Mouse (Mus musculus) brown adipose tissue, adult 24 weeks (tissue): ENCODE results near the gene Tgoln1. TPM values are rescaled to one million over a fixed set of nuclear protein-coding genes. Genes with fewer than 3 reads are reported as not detected.

Experiments
- H3K27ac ChIP-seq: fragments of 200-500 bp; replicated peaks from 2 replicates; pipeline ENCODE4 v1.5.1; 2012; ENCODE audit warnings: low read depth, mild to moderate bottlenecking, low read length
- H3K4me1 ChIP-seq: fragments of 200-500 bp; 2 replicates; pipeline ENCODE4 v1.6.1; 2012; ENCODE audit warnings: low read length, mixed read lengths; ENCODE audit not compliant: control insufficient read depth, insufficient read depth, insufficient read length
- H3K4me3 ChIP-seq: fragments of 200-500 bp; 2 replicates; pipeline ENCODE4 v1.5.1; 2012; ENCODE audit warnings: low read depth, mild to moderate bottlenecking, low read length, moderate library complexity; ENCODE audit not compliant: insufficient read depth
- polyA plus RNA-seq: library from polyadenylated mRNA; stranded (reverse); fragments of >200 nt; gene quantifications from 2 replicates; pipeline ENCODE4 v1.2.4, GENCODE M21; 2012; ENCODE audit not compliant: missing spikeins, insufficient read depth, insufficient read length

Tgoln1 gene
- polyA plus RNA-seq, 1 experiment, result 176 TPM

DNA sequence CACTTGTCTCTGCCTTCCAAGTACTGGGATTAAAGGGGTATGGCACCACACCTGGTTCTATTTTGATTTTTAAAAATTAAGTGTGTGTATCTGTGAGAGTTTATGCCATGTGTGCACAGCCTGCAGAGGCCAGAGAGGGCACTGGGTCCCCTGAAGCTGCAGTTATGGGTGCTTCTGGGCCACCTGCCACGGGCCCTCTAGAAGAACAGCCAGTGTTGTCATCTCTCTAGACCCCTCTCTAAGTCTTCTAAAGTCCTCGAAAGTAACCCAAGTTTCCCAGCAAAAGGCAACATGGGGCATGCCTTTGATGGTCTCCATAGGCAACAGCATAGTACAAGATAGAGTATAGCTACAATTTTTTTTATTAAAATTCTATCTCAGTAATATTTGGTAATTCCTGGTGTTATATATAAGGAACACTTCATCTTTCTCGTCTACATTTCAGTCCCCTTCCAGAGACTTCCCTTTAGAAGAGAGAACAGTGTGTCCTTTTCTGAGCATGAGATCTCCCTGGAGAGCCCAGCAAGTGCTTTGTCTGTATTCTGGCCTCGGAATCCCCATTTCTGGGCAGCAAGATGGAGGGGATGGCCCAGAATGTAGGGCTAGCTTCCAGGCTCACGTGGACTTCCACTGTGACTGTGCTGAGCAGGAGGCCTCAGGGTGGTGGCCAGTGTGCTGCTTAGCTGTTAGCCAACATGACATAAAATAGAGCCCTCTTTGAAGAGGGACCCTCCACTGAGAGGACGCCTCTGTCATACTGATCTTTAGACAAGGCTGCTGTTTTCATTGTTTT is 23.6 kb downstream of the Tgoln1 start:
- Histone ChIP-seq H3K27ac (peak overlapping the region; percentile 67), H3K4me1 (peaks cover 2% of the 10 kb centered on the region; the same call in 1 of the 2 replicates), H3K4me3 (no peak overlapping the region)

DNA sequence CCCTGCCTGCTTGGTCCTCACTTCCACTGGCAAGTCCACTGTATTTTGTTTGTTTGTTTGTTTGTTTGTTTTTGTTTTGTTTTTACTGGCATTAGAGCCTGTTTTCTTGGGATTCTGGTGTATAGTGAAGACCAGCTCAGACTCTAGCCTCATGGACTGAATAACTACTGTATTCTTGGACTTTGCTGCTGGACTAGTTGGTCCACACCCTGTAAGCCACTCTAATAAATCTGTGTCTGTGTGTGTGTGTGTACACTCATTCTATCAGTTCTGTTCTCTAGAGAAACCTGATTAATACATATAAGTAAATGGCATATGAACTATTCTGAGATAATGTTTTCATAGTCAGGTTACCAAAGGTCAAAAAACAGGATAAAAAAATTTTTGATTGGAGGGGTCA is 26.7 kb downstream of the Tgoln1 start:
- Histone ChIP-seq H3K27ac (no peak overlapping the region), H3K4me1 (peaks cover 2% of the 10 kb centered on the region; the same call in 1 of the 2 replicates), H3K4me3 (no peak overlapping the region)

DNA sequence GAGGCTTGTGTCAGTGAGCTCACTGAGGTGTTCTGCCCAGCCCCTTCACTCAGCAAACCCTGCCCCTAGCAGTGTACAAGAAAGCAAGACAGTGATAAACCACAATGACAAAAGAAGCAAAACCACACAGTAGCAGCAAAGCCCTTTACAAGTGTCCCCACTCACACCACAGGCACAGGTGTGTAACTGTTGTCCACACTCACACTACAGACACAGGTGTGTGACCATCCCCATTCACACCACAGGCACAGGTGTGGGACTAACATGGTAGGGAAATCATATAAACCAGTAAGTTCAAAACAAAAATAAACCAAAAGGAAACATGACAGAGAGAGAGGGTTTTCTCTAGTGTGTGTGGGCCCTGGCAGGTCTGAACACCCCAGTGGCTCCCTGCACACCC is 28.5 kb downstream of the Tgoln1 start:
- no peak overlapping the region for H3K27ac ChIP-seq
- no peak overlapping the region for H3K4me3 ChIP-seq
- H3K4me1 ChIP-seq, result peaks cover 10% of the 10 kb centered on the region; the same call in 1 of the 2 replicates

DNA sequence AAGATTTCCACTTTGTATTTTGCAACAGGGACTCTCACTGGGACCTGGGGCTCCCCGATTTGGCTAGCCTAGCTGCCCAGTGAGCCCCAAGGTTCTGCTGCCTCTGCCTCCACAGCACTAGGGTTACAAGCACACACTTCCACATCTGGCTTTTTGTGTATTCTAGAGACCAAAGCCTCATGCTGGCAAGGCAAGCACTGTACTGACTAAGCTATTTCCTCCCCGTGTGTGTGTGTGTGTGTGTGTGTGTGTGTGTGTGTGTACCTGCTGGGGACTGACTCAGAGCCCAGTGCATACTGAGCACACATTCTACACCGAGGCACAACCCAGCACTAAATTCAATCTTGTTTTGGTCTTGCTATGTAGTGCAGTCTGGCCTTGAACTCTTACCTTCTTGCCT is 30.1 kb downstream of the Tgoln1 start:
- Histone ChIP-seq H3K27ac (peak overlapping the region; percentile 9), H3K4me1 (peaks cover 16% of the 10 kb centered on the region), H3K4me3 (no peak overlapping the region)

DNA sequence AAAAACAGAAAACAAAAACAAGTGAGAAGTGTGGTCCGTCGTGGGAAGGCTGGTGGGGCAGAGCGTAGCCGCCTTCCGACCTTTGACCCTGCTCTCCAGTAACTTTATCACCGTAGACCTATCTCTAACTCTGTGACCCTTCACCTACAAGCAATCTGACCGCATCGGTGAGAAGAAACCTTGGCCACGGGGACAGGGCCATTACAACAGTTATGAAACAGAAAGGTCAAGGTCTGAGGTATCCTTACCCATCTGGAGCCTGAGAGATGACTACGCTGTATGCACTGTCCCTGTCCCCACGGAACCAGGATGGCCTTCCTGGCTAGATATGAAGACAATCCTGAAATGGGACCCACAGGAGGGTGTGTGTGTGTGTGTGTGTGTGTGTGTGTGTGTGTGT is 32.6 kb downstream of the Tgoln1 start:
- H3K4me3 ChIP-seq, result no peak overlapping the region
- H3K4me1 ChIP-seq, result peaks cover 19% of the 10 kb centered on the region
- peak overlapping the region; percentile 96 for H3K27ac ChIP-seq

DNA sequence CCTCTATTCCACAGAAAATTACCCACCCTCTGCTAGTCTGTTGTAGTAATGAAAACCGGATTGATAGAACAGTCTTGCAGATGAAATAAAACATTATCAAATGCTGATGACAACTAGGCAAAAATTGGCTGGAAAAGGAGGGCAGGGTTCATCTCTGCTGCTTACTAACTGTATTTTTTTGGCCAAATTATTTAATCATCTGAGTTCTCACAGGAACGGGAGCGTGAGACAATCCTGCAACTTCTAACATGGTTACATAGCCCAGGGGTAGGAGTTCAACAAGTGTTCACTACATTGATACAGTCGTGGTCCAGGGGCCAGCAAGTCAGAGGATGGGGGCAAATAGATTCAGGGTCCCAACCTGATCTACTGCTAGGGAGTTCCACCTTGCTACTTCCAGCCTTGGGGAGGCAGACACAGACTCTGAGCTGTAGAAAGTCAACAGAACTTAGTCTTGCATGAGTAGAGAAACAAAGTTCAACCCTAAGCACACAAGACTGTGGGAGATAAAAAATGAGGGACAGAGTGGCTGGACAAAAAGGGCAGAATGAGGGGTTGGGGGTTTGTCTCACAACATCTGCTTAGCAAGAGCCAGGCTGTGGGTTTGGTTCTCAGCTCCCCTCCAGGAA is 33.5 kb downstream of the Tgoln1 start:
- no peak overlapping the region for H3K4me3 ChIP-seq
- peak overlapping the region; percentile 96 for H3K27ac ChIP-seq
- peaks cover 19% of the 10 kb centered on the region for H3K4me1 ChIP-seq

DNA sequence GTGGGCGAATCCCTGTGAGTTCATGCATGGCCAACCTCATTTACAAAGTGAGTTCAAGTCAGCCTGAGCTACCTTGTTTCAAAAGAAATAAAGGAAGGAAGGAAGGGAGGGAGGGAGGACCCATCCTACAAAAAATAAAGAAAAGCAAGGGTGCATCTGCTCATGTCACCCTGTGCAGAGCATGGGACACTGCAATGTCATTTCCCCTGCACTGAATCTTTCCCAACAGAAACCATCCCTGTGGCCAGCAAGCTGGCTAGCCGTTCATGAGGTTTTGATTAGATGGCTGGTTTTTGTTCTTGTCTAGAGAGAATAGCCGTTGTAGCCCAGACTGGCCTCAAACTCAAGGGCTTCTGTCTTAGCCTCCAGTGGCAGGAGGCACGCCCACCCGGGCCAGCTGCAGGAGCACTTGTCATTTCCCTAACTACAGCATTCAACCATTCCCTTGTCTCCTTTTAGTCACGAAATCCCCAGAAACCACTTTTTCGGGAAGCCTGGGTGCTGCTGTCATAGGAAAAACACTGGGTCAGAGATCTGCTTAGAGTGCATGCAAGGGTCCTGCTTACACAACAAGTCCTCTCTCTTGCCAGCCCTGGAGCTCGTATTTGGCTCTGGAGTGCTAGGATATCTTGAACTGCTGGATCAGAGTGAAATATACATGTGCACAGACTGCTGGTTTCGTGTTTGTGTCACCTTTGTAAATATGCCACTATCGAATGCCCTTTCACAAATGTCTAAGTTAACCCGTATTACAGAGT is 35.0 kb downstream of the Tgoln1 start:
- Histone ChIP-seq H3K27ac (peak overlapping the region; percentile 95), H3K4me3 (no peak overlapping the region), H3K4me1 (peaks cover 19% of the 10 kb centered on the region)

DNA sequence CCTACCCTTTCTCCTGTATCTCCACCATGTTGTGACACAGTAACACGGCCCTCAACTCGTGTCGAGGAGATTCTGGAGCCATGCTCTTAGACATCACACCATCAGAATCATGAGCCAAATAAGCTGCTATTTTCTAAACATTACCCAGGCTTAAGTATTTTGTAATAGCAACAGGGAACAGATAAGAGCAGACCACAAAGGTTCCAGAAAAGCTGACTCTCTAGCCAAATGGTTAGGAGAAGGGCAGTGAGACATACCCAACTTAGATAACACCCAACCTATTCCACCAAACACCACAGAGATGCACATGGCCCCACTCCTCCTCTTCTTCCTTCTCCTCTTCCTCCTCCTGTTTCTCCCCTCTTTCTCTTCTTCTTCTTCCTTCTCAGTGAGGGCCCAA is 40.8 kb downstream of the Tgoln1 start:
- Histone ChIP-seq H3K4me1 (no peaks in the 10 kb centered on the region), H3K27ac (no peak overlapping the region; the same call in 1 of the 2 replicates), H3K4me3 (no peak overlapping the region)

DNA sequence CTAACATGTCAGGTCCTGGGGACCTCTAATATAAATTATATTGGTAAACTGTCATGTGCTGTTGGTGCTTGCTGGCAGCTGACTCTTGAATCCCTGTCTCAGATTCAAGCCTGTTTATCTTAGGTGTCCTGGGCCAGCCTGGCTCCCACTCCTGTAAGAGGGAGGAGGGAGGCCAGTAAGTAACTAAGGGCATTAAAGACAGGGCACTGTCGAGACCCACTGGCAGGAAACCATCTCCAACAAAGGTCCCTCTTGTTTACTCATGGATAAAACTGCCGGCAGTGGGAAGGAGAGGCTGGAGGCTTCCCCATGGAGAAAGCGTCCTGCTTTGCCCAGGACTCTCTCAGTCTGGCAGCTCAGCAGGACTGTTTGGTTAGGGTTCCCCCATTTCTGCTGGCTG is 45.0 kb downstream of the Tgoln1 start:
- Histone ChIP-seq H3K27ac (0 out of 2 replicates have a peak overlapping the region, but pooled peaks have one; percentile 23), H3K4me3 (no peak overlapping the region), H3K4me1 (no peaks in the 10 kb centered on the region)

DNA sequence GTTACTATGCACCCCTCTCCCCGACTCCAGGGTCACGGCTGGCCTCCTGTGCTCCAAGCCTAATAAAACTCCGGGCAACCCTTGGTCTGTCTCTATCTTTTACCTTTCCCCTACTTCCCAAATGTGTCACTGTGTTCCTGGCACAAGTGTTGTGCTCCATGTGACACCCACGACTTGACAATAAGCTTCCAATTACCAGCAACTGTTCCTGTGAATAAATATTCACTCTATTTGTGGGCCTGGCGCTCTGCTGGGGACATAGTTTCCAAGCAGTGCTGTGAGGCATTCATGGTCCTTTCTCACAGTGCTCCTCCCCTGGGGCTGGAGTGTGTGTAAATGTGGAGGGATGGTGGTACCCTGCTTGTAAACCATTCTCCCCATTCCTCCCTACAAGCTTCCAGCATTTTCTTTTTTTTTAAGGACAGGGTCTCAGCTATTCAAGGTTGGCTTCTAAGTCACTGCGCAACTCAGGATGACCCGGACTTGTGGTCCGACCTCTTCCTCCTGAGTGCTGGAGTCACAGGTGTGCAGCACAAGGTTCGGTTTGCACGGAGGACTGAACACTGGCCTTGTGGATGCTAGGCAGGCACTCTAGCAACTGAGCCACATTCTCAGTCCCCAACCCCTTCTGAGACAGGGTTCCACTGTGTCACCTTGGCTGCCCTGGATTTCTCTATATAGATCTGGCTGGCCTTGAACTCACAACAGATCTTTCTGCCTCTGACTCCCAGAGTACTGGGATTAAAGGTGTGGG is 46.0 kb downstream of the Tgoln1 start:
- Histone ChIP-seq H3K27ac (peak overlapping the region; percentile 44), H3K4me1 (no peaks in the 10 kb centered on the region), H3K4me3 (no peak overlapping the region)

DNA sequence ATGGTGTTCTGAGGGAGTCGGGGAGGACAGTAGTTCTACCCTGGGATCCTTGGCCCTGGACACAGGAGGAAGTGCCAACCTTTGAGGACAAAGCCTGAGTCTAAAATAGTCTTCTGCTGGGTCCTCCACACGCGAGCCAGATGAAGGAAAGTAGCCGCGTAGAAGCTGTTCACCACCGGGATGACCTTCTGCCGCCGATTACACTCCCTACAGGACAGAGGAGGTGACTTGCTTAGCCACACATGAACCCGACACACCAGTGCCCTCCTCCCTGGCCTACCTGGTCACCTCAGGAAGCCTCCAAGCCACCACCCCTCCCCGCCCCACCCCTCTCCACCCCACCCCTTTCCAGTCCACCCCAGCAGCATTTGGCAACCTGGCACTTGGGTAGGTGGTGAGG is 48.1 kb downstream of the Tgoln1 start:
- Histone ChIP-seq H3K4me1 (no peaks in the 10 kb centered on the region), H3K27ac (no peak overlapping the region), H3K4me3 (no peak overlapping the region)

DNA sequence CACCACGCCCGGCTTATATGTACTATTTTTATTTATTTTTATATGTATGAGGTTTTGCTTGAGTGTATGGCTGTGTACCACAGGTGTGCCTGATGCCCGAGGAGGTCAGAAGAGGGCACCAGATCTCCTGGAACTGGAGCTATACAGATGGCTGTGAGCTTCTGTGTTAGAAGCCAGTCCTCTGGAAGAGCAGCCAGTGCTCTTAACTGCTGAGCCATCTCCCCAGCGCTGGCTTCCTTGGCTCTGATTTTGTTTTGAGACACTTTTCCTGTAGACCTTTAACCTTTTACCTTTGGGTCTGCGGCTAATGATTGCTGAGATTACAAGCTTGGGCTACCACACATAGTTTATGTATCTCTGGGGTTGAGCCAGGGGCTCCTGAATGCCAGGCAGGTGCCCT is 49.3 kb downstream of the Tgoln1 start:
- Histone ChIP-seq H3K4me1 (no peaks in the 10 kb centered on the region), H3K27ac (no peak overlapping the region), H3K4me3 (no peak overlapping the region)

DNA sequence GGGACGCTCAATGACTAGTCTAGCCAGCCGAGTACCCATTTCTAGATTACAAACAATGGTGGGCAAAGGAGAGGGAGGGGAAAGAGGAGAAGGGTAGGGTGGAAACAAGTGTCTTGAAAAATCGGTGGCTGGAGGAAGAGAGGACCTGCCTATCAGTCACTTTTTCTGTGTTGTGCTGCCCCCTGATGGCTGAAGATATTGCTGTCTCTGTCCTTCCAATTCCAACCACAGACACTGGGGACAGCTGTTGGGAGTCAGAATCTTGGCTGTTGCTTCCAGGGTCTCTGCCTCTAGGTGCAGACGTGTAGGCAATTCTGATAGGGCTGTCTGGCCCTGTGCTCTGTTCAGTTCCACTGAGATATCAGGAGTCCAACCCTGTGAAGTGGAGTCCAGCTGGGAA is 50.8 kb downstream of the Tgoln1 start:
- no peaks in the 10 kb centered on the region for H3K4me1 ChIP-seq
- H3K4me3 ChIP-seq, result no peak overlapping the region
- no peak overlapping the region for H3K27ac ChIP-seq

DNA sequence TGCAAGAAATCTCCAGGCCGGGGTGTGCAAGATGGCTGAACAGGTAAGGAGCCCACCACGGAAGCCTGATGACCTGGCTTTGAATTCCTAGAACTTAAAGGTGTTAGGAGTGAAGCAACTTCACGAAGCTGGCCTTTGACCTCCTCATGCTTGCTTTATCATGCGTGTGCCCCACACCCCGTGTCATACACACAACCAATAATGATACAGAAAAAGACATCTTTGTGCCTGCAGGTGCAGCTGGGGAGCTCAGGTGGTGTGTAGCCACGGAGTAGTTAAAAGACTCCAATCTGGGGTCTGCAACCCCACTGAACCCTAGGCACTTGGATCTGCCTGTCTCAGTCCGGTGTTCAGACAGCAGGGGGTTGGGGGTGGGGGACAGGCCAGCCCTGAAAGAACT is 51.3 kb downstream of the Tgoln1 start:
- H3K27ac ChIP-seq, result no peak overlapping the region
- H3K4me1 ChIP-seq, result no peaks in the 10 kb centered on the region
- no peak overlapping the region for H3K4me3 ChIP-seq

DNA sequence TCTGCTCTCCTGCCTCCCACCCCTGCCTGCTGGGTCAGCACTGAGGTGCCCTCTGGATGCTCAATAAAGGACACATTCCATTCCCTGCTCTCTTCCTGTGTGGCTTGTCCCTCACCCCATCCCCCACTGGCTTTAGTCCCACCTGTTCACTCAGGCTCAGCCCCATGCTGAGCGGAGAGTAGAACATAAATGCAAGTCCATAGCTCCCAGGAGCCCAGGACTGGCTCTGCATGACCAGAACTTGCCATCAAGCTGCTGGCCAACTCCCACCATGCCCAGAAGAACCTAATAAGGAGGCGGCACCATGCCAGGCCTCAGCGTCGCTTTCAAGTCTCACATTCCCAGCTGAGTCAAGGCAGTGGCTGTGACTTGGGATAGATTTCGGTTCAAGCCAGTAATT is 53.9 kb downstream of the Tgoln1 start:
- no peaks in the 10 kb centered on the region for H3K4me1 ChIP-seq
- H3K27ac ChIP-seq, result no peak overlapping the region
- no peak overlapping the region for H3K4me3 ChIP-seq
